Mouse (Mus musculus): ENCODE results near the gene Ntrk2. TPM values are rescaled to one million over a fixed set of nuclear protein-coding genes. Genes with fewer than 3 reads are reported as not detected.

The Ntrk2 gene
- polyA plus RNA-seq, 1 experiment from 2014 or later = 76.1 TPM

- Histone ChIP-seq H3K4me2 (replicated peaks) (no peak overlapping the region), H3K27ac (no peak overlapping the region), H3K4me3 (no peak overlapping the region), H3K27me3 (replicated peaks) (no peaks in the 10 kb centered on the region), H3K4me1 (peaks cover 10% of the 10 kb centered on the region; the same call in 1 of the 2 replicates), H3K36me3 (no peaks in the 10 kb centered on the region), H3K9me3 (no peaks in the 10 kb centered on the region), H3K9ac (no peak overlapping the region)
- 95% methylated on average over 2 of the region's 2 CpGs for WGBS
- no peak for ATAC-seq (ENCODE audit: low FRiP score, low read depth)
These were observed 191.4 kb downstream of the Ntrk2 start for GRCm38 (mm10) chr13:58997763-58998162.

GRCm38 (mm10) chr13:58999373-59000053 lies 193.1 kb downstream of the Ntrk2 start:
- no peak for ATAC-seq (ENCODE audit: low FRiP score, low read depth)
- Histone ChIP-seq H3K36me3 (no peaks in the 10 kb centered on the region), H3K9me3 (no peaks in the 10 kb centered on the region), H3K4me1 (peaks cover 27% of the 10 kb centered on the region), H3K27ac (no peak overlapping the region), H3K4me2 (replicated peaks) (no peak overlapping the region), H3K9ac (no peak overlapping the region), H3K4me3 (no peak overlapping the region), H3K27me3 (replicated peaks) (no peaks in the 10 kb centered on the region)
- 63% methylated on average over 11 of the region's 11 CpGs for WGBS

GRCm38 (mm10) chr13:59002943-59003806 lies 196.8 kb downstream of the Ntrk2 start:
- H3K4me1 ChIP-seq = peaks cover 36% of the 10 kb centered on the region
- H3K9me3 ChIP-seq = no peaks in the 10 kb centered on the region
- H3K27me3 ChIP-seq (replicated peaks) = no peaks in the 10 kb centered on the region
- 51% methylated on average over 12 of the region's 12 CpGs for whole genome bisulfite sequencing
- H3K36me3 ChIP-seq = no peaks in the 10 kb centered on the region
- ATAC-seq (ENCODE audit: low FRiP score, low read depth) = no peak
- no peak overlapping the region for H3K9ac ChIP-seq
- H3K4me3 ChIP-seq = no peak overlapping the region
- no peak overlapping the region for H3K4me2 ChIP-seq (replicated peaks)
- peak overlapping the region; percentile 28; the same call in 1 of the 2 replicates for H3K27ac ChIP-seq

- Histone ChIP-seq H3K36me3 (no peaks in the 10 kb centered on the region), H3K4me1 (peaks cover 34% of the 10 kb centered on the region), H3K27ac (peak overlapping the region; percentile 28; the same call in 1 of the 2 replicates), H3K9ac (no peak overlapping the region), H3K4me3 (no peak overlapping the region), H3K4me2 (replicated peaks) (no peak overlapping the region), H3K9me3 (no peaks in the 10 kb centered on the region), H3K27me3 (replicated peaks) (no peaks in the 10 kb centered on the region)
- 24% methylated on average over 6 of the region's 6 CpGs for WGBS
- ATAC-seq (ENCODE audit: low FRiP score, low read depth) = peak; percentile 53; the same call in 1 of the 2 replicates
These were observed 197.4 kb downstream of the Ntrk2 start for GRCm38 (mm10) chr13:59003807-59004173.

- H3K9me3 ChIP-seq = no peaks in the 10 kb centered on the region
- H3K4me3 ChIP-seq = no peak overlapping the region
- H3K36me3 ChIP-seq = no peaks in the 10 kb centered on the region
- WGBS = 58% methylated on average over 6 of the region's 6 CpGs
- ATAC-seq (ENCODE audit: low FRiP score, low read depth) = no peak
- H3K4me1 ChIP-seq = peaks cover 29% of the 10 kb centered on the region
- H3K27me3 ChIP-seq (replicated peaks) = no peaks in the 10 kb centered on the region
- no peak overlapping the region for H3K9ac ChIP-seq
- H3K4me2 ChIP-seq (replicated peaks) = no peak overlapping the region
- no peak overlapping the region for H3K27ac ChIP-seq
These were observed 198.2 kb downstream of the Ntrk2 start for GRCm38 (mm10) chr13:59004579-59004978.

GRCm38 (mm10) chr13:59009855-59010254 lies 203.5 kb downstream of the Ntrk2 start:
- H3K4me2 ChIP-seq (replicated peaks) = no peak overlapping the region
- 84% methylated on average over 5 of the region's 5 CpGs for WGBS
- H3K4me3 ChIP-seq = no peak overlapping the region
- H3K9me3 ChIP-seq = no peaks in the 10 kb centered on the region
- no peaks in the 10 kb centered on the region for H3K27me3 ChIP-seq (replicated peaks)
- no peaks in the 10 kb centered on the region for H3K36me3 ChIP-seq
- no peak overlapping the region for H3K9ac ChIP-seq
- H3K4me1 ChIP-seq = peaks cover 26% of the 10 kb centered on the region
- 0 out of 2 replicates have a peak overlapping the region, but pooled peaks have one; percentile 77 for H3K27ac ChIP-seq
- no peak for ATAC-seq (ENCODE audit: low FRiP score, low read depth)

- no peaks in the 10 kb centered on the region for H3K9me3 ChIP-seq
- peak overlapping the region; percentile 45 for H3K9ac ChIP-seq
- WGBS = 7% methylated on average over 16 of the region's 16 CpGs
- no peaks in the 10 kb centered on the region for H3K27me3 ChIP-seq (replicated peaks)
- ATAC-seq (ENCODE audit: low FRiP score, low read depth) = peak; percentile 85
- peak overlapping the region; percentile 77 for H3K27ac ChIP-seq
- peaks cover 19% of the 10 kb centered on the region for H3K4me1 ChIP-seq
- 0 out of 2 replicates have a peak overlapping the region, but pooled peaks have one; percentile 3 for H3K4me3 ChIP-seq
- H3K4me2 ChIP-seq (replicated peaks) = peak overlapping the region; percentile 60
- no peaks in the 10 kb centered on the region for H3K36me3 ChIP-seq
These were observed 204.6 kb downstream of the Ntrk2 start for GRCm38 (mm10) chr13:59010893-59011529.

GRCm38 (mm10) chr13:59011530-59011903 lies 205.1 kb downstream of the Ntrk2 start:
- H3K4me2 ChIP-seq (replicated peaks) = peak overlapping the region; percentile 60
- under 1% methylated on average over 15 of the region's 15 CpGs for WGBS
- peak; percentile 96 for ATAC-seq (ENCODE audit: low FRiP score, low read depth)
- 0 out of 2 replicates have a peak overlapping the region, but pooled peaks have one; percentile 3 for H3K4me3 ChIP-seq
- H3K4me1 ChIP-seq = peaks cover 19% of the 10 kb centered on the region
- H3K9ac ChIP-seq = peak overlapping the region; percentile 45
- no peaks in the 10 kb centered on the region for H3K36me3 ChIP-seq
- H3K27ac ChIP-seq = peak overlapping the region; percentile 77
- no peaks in the 10 kb centered on the region for H3K27me3 ChIP-seq (replicated peaks)
- H3K9me3 ChIP-seq = no peaks in the 10 kb centered on the region

GRCm38 (mm10) chr13:59015360-59015759 lies 209.0 kb downstream of the Ntrk2 start:
- Histone ChIP-seq H3K4me2 (replicated peaks) (no peak overlapping the region), H3K36me3 (no peaks in the 10 kb centered on the region), H3K27me3 (replicated peaks) (no peaks in the 10 kb centered on the region), H3K27ac (no peak overlapping the region), H3K4me3 (no peak overlapping the region), H3K9me3 (no peaks in the 10 kb centered on the region), H3K9ac (no peak overlapping the region), H3K4me1 (peaks cover 16% of the 10 kb centered on the region)
- WGBS = 76% methylated on average over 1 of the region's 1 CpGs
- ATAC-seq (ENCODE audit: low FRiP score, low read depth) = no peak

- Histone ChIP-seq H3K4me1 (no peaks in the 10 kb centered on the region; the same call in 1 of the 2 replicates), H3K4me3 (no peak overlapping the region), H3K9me3 (no peaks in the 10 kb centered on the region), H3K36me3 (no peaks in the 10 kb centered on the region), H3K4me2 (replicated peaks) (no peak overlapping the region), H3K27ac (no peak overlapping the region), H3K9ac (no peak overlapping the region), H3K27me3 (replicated peaks) (no peaks in the 10 kb centered on the region)
- WGBS = 65% methylated on average over 5 of the region's 5 CpGs
- ATAC-seq (ENCODE audit: low FRiP score, low read depth) = no peak
These were observed 210.8 kb downstream of the Ntrk2 start for GRCm38 (mm10) chr13:59017121-59017520.

GRCm38 (mm10) chr13:59022251-59023042 lies 216.1 kb downstream of the Ntrk2 start:
- no peak for ATAC-seq (ENCODE audit: low FRiP score, low read depth)
- Histone ChIP-seq H3K9me3 (no peaks in the 10 kb centered on the region), H3K27me3 (replicated peaks) (no peaks in the 10 kb centered on the region), H3K4me1 (no peaks in the 10 kb centered on the region), H3K4me2 (replicated peaks) (no peak overlapping the region), H3K9ac (no peak overlapping the region), H3K27ac (no peak overlapping the region), H3K36me3 (no peaks in the 10 kb centered on the region), H3K4me3 (no peak overlapping the region)
- WGBS = 88% methylated on average over 22 of the region's 22 CpGs
